ENCODE assay signal across 8 mouse cellular contexts in the genomic region with DNA sequence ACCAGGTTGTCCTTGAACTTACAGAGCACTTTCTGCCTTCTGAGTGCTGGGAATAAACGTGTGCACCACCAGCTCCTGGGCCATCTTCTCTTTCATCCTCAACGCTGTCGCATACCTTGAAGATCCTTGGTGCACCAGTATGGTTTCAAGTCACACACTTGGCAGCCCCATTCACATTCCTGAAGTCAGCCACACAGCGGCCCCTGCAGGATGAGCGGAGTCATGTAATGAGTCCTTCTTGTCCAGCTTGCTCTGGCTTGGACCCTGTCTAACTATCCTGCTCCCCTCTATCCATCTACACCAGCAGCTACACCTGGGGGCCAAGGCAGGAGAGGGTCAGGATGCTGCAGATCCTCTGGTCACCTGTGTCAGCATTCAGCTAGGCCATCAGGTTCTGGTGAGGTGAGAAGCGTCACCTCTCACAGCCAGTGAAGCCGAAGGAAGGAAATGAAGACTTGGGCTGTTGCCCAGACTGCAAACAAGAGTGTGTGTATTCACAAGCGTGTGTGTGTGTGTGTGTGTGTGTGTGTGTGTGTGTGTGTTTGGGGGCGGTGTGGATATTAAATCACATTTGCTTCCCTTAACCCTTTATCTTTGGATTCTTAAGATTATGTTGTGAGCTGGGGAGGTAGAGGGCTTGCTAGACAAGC. TPM values are rescaled to one million over a fixed set of nuclear protein-coding genes. Genes with fewer than 3 reads are reported as not detected.
DNase-seq lines count a peak whose midpoint lies in the region; ATAC-seq and TF ChIP-seq lines count a peak whose summit lies in the region.

No protein-coding gene starts in this region.

- H3K36me3 ChIP-seq in limb, embryonic 14.5 days (ENCODE audit: control insufficient read depth, insufficient read depth, low read length): no peaks in the 10 kb centered on the region
- no peaks in the 10 kb centered on the region for H3K36me3 ChIP-seq in stomach, postnatal 0 days (ENCODE audit: control insufficient read depth, insufficient read depth, low read length)
- H3K36me3 ChIP-seq in midbrain, embryonic 13.5 days: no peaks in the 10 kb centered on the region

- H3K4me1 ChIP-seq in limb, embryonic 14.5 days (ENCODE audit: control insufficient read depth, insufficient read depth, low read length): peaks cover 20% of the 10 kb centered on the region
- 0 out of 2 replicates have a peak, but pooled peaks cover 2% of the 10 kb centered on the region for H3K4me1 ChIP-seq in stomach, postnatal 0 days (replicated peaks; ENCODE audit: control insufficient read depth, insufficient read depth)
- H3K4me1 ChIP-seq in midbrain, embryonic 13.5 days (replicated peaks): peaks cover 24% of the 10 kb centered on the region; the same call in 1 of the 2 replicates

- H3K27me3 ChIP-seq in limb, embryonic 14.5 days (ENCODE audit: control insufficient read depth, insufficient read depth, low read length): no peaks in the 10 kb centered on the region
- H3K27me3 ChIP-seq in stomach, postnatal 0 days (ENCODE audit: control insufficient read depth, insufficient read depth, low read length): no peaks in the 10 kb centered on the region
- 0 out of 2 replicates have a peak, but pooled peaks cover 4% of the 10 kb centered on the region for H3K27me3 ChIP-seq in midbrain, embryonic 13.5 days

- H3K9ac ChIP-seq in limb, embryonic 14.5 days (ENCODE audit: low read depth, low read length, severe bottlenecking): no peak overlapping the region
- no peak overlapping the region for H3K9ac ChIP-seq in stomach, postnatal 0 days (ENCODE audit: low read length)
- H3K9ac ChIP-seq in midbrain, embryonic 13.5 days (replicated peaks): no peak overlapping the region

- TF ChIP-seq CTCF in stomach, postnatal 0 days (IDR thresholded peaks at IDR 0.05; ENCODE audit: low read depth): peak; percentile 72

- H3K4me3 ChIP-seq in limb, embryonic 14.5 days (replicated peaks; ENCODE audit: low read length): no peak overlapping the region
- no peak overlapping the region for H3K4me3 ChIP-seq in stomach, postnatal 0 days (ENCODE audit: low read depth, low read length)
- no peak overlapping the region for H3K4me3 ChIP-seq in midbrain, embryonic 13.5 days (replicated peaks)

- H3K4me2 ChIP-seq in limb, embryonic 14.5 days (replicated peaks; ENCODE audit: low read depth, low read length, severe bottlenecking): no peak overlapping the region
- no peak overlapping the region for H3K4me2 ChIP-seq in stomach, postnatal 0 days (replicated peaks; ENCODE audit: low read depth)
- no peak overlapping the region for H3K4me2 ChIP-seq in midbrain, embryonic 13.5 days (replicated peaks)

- 53% methylated on average over 9 of the region's 9 CpGs for WGBS in limb, embryonic 14.5 days
- WGBS in stomach, postnatal 0 days: 37% methylated on average over 9 of the region's 9 CpGs
- 57% methylated on average over 9 of the region's 9 CpGs for WGBS in midbrain, embryonic 13.5 days

- TF ChIP-seq POLR2A in limb, embryonic 14.5 days (IDR thresholded peaks at IDR 0.05; ENCODE audit: borderline replicate concordance, extremely low read depth, insufficient read depth, insufficient read length): no peak

- peak; percentile 90 for DNase-seq in heart, adult 11 months
- DNase-seq in heart, adult 8-10 months (ENCODE audit: low spot score): no peak
- DNase-seq in right cerebral cortex, postnatal 4 days: peak; percentile 43
- DNase-seq in right cerebral cortex, adult 2 months (ENCODE audit: low spot score in 2 of 2): no peak
- DNase-seq in embryo, embryonic 10.5 days (ENCODE audit: low spot score): peak; percentile 47
- peak; percentile 45 for DNase-seq in limb, embryonic 14.5 days (ENCODE audit: low spot score)
- peak; percentile 78 for DNase-seq in stomach, postnatal 0 days (ENCODE audit: low spot score)

- H3K27ac ChIP-seq in limb, embryonic 14.5 days (replicated peaks; ENCODE audit: low read depth, low read length): no peak overlapping the region
- no peak overlapping the region for H3K27ac ChIP-seq in stomach, postnatal 0 days (replicated peaks)
- H3K27ac ChIP-seq in midbrain, embryonic 13.5 days: no peak overlapping the region

- no peaks in the 10 kb centered on the region for H3K9me3 ChIP-seq in limb, embryonic 14.5 days (ENCODE audit: control insufficient read depth, low read length)
- H3K9me3 ChIP-seq in stomach, postnatal 0 days (ENCODE audit: control insufficient read depth, low read length): no peaks in the 10 kb centered on the region
- H3K9me3 ChIP-seq in midbrain, embryonic 13.5 days: no peaks in the 10 kb centered on the region

- no peak for TF ChIP-seq EP300 in stomach, postnatal 0 days (optimal IDR thresholded peaks at IDR 0.05)

- no peak for ATAC-seq in limb, embryonic 14.5 days (ENCODE audit: low FRiP score, low read depth)
- ATAC-seq in stomach, postnatal 0 days (ENCODE audit: low FRiP score, low TSS enrichment): peak; percentile 79
- no peak for ATAC-seq in midbrain, embryonic 13.5 days

RNA-seq across cellular contexts. Expression of a gene that starts 18.0 kb away (rescaled TPM):
- total RNA-seq in heart, adult 8-10 months (2022): 1 to 10 TPM; 5.7 to 8.1 (median 6.9) TPM
- 26.5 and 30.3 TPM in 2 replicates for polyA plus RNA-seq in limb, embryonic 14.5 days (2012; rRNA removed)
- 24.4 and 27.5 TPM in 2 replicates for polyA plus RNA-seq in limb, embryonic 14.5 days (2014; fragmentation: Nextera tagmentation; extraction: Ambion mirVana)
- 8.8 and 9.6 TPM in 2 replicates for polyA plus RNA-seq in stomach, postnatal 0 days (2015; fragmentation: Nextera tagmentation; extraction: Ambion mirVana)
- polyA plus RNA-seq in midbrain, embryonic 13.5 days (2015; fragmentation: Nextera tagmentation; extraction: Ambion mirVana): 13.0 and 15.6 TPM in 2 replicates

Comparison
In these comparisons a context has a peak if more than half of its experiments do, and no peak if none do; other contexts are left out.
1. DNase-seq: peak in heart, adult 11 months (single experiment), right cerebral cortex, postnatal 4 days (single experiment), embryo, embryonic 10.5 days (single experiment), limb, embryonic 14.5 days (single experiment) and stomach, postnatal 0 days (single experiment); none in heart, adult 8-10 months (single experiment) and right cerebral cortex, adult 2 months (0 of 2).